Mouse (Mus musculus) adrenal gland, adult 18-20 months (tissue): ENCODE measurements around the gene Cpt1a. TPM values are rescaled to one million over a fixed set of nuclear protein-coding genes. Genes with fewer than 3 reads are reported as not detected.
A peak's percentile ranks its signal among the peaks of the same experiment; 100 is the strongest.

Experiments
- DNase-seq, 2 experiments: peaks; one replicate each; pipeline ENCODE4 v3.0.0; 2021 to 2022; ENCODE audit warnings: low spot score in 2 of 2
- total RNA-seq, 2 experiments: library from RNA; stranded (reverse); gene quantifications; 1 replicate in 1 of 2; 2 replicates in 1 of 2; pipeline ENCODE4 v1.2.3; 2021

Cpt1a gene
- total RNA-seq, 2 experiments from 2014 or later: 135 to 368 TPM

DNA sequence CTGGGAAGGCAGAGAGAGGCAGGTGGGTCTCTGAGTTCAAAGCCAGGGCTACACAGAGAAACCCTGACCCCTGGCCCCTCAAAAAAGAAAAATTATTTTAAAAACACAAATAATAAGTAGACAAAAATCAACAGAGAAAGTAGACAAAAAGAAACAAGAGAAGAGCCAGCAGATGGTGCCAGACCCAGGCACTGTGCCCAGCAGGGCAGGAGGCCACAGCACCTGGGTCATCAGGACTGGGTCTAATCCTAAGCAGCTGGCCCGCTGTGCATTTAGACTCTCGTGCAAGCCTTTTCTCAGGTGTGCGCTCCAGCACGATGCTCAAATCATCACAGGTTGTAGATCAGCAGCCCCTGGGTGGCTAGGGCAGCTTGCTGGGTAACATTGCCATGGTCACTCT, 41.4 kb downstream of the Cpt1a start:
- no peak for DNase-seq

DNA sequence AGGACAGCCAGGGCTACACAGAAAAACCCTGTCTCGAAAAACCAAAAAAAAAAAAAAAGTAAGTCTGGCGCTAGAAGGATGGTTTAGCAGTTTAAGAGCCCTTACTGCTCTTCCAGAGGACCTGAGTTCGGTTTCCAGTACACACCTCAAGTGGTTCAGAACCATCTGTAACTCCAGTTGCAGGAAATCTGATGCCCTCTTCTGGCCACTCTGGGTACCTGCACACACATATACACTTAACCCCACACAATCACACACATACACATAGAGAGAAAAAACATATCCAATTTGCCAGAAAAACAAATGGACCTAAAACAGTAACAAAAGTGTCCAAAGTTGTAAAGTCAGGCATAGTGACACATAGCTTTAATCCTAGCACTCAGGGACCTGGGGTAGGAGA, 43.0 kb downstream of the Cpt1a start:
- no peak for DNase-seq

DNA sequence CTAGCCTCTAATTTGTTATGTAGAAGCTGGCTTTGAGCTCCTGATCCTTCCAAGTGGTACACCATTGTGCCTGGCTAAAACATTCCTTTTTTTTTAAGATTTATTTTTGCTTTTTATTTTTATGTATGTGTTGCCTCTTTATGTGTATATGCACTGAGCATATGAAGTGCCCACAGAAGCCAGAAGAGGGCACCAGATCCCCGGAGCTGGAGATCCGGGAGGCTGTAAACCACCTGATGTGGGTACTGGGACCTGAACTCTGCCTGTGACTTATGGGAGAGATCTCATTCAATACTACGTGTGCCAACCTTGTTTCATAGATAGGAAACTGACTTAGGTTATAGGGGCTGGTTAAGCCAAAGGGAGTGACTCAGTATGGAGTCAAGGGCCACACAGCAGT, 46.1 kb downstream of the Cpt1a start:
- DNase-seq: no peak

DNA sequence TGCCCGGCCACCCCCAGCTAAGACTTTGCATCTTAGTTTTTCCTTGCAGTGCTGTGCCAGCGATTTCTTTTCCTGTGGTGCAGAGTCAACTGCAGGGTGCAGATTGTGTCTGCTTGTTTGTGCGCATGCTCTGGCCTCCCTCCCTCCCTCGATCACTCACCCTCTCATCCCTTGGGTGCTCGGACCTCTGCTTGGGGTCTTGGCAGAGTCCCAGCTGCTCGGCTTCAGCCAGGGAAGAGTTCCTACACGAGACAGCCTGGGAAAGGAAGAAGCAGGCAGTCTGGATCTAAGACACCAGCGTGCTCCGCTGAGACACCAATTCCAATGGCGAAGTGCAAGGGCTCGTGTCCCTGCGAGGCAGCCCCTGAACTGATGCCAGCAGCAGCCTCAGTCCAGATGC, 51.2 kb downstream of the Cpt1a start:
- no peak for DNase-seq

DNA sequence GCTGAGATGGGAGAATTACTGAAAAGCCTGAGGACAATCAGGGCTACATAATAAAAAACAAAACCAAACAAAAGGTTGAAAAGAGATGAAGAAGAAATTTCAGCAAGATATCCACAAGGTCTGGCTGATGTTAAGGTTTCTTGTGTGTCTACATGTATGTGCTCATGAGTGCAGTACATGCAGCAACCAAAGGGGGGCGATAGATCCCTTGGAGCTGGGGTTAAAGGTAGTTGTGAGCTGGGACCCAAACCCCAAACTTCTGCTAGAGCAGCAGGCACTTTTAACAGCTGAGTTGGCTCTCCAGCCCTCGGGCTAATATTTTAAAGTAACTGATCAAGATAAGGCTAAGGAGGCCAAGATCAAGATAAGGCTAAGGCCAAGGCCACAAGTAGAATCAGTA, 51.9 kb downstream of the Cpt1a start:
- DNase-seq: no peak

DNA sequence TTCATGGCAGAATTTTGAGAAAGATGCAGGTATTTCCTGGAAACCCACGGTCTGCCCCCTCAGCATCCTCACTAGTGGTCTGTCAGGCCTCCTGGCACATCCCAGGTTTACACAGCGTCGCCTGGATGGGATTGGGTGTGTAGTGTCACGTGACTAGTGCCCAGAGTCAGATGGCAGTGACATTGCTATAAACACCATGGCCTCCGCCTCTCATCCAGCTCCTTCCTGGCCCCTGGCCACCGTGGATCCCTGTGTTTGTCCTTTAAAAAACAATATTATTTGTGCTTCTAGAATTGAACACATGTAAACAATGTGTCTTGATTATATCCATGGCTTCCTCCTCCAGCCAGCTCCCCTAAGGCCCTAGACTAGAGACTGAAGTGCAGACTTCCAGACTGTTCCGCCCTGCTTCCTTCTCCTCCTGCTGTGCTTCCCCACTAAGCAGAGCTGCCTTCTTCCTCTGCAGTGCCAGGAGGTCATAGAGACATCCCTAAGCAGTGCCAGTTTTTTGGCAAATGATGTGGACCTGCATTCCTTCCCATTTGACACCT, 53.9 kb downstream of the Cpt1a start:
- no peak for DNase-seq

DNA sequence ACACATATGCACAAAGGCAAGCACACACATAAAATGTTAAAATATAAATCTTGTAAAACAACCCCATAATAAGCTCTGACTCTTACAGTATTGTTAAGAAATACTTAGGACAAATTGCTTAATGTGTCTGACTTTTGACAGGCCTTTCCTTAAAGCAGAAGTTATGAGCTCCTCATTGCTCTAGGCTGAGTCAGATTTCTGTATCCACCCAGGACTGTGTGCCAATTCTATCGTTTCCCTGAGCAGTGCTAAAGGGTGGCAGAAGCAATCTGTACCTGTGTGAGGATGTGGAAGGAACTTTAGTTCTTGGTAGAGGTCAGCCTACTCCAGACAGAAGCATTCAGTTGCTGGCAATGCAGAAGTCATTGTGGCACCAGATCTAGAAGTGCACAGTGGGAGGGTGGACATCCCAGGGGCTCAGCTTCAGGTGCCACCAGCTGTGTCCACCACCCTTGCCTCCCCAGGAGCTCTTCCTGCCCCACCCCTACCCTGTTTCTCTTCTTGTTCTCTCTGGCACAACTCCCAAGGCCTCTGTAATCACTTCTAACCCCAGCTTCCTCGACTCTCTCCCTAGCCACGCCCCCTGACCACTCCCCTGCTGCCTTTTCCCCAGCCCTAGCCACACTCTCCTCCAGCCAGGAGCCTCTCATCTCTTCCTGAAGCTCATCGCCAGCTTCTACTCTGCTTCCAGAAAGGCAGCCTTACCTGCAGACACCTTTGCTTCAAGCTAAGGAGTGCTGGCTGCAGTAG, 55.0 kb downstream of the Cpt1a start:
- peak in 1 of 2 experiments; percentile 15 for DNase-seq

DNA sequence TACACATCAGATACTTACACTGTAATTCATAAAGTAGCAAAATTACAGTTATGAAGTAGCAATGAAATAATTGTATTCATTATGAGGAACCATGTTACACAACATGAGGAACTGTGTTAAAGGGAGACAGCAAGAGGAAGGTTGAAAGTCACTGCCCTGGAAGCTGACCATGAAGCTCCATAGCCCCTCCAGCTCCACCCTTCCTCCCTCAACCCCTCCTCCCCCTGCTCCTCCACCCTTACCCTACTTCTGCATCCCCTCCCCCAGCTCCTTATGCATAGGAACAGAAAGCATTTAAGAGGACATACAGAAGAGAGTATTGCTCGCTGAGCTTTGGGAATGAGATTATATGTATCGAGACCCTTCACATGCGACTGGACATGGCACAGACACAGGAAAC, 56.5 kb downstream of the Cpt1a start:
- DNase-seq: no peak

DNA sequence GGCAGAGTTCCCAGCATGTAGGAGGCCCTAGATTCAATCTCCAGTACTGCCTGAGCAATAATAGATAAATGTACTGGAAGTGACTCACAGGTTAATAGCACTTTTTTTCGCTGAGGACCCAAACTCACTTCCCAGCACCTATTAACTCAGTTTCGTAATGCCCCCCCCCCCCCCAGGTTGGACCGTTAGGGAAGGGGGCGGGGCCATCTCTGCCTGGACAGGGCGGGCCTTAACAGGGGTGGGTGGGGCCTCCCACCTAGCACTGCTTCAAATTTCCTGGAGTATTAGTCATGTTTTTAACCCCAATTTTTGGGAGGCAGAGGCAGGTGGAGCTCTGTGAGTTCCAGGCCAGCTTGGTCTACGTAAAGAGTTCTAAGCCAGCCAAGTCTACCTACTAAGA, 65.9 kb downstream of the Cpt1a start:
- no peak for DNase-seq

DNA sequence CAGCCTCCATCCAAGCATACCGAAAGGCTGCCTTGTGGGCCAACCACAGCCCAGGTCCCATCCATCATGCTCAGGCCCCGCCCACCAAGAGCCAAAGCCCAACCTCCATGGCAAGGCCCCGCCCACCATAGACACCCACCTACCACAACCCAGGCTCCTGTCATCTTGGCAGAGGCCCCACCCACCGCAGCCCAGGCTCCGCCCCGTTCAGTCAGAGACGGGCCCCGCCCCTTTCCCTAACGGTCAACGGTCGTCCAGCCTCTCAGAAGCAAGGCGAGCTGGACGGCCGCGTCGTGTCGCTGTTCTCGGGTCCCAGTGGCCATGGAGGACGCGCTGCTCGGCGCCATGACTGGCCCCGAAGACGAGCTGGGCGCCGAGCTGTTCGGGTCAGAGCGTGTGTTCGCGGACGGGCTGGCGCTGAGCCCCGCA, 66.5 kb downstream of the Cpt1a start, which contains the start of gene Tesmin:
Tesmin (plus strand) TSS at position 229 of the 429 bp plus-strand sequence.
- peak; percentile 79 to 80 for DNase-seq

DNA sequence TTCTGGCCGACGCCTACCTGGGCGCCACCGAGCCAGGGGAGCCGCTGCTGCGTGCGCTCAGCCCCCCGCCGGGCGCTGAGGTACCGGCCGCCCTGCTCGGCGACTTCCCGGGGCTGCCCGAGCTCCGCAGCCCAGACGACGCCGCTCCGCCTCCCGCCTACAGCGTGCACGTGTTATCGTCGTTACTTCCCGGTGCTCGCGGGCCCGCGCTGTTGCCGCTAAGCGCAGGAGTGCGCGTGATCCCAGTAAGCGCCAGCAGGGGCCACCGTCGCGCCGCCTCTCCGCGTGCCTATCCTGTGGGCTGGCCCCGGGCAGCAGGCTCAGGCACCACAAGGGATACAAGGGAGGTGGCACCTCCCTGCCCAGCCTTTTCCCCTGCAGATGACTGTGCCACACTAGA, 67.0 kb downstream of the Cpt1a start:
- peak; percentile 88 to 91 for DNase-seq

DNA sequence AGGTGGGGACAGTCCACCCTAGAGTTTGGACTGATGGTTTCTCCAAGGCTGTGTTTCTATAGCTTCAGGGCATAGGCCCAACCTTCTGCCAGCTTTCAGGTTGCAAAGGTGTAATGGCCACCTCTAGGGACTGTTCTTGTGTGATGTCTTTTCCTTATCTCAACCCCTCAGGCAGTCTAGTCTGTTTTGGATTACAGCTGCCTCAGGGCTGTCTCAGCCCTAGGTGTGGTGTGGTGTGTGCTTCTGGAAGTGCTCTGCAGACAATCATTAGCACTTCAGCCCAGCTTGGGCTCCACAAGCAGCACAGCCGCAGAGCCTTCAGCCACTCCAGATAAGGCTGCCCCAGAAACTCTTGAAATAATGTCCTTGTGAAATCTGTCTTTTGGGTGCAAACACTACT, 70.2 kb downstream of the Cpt1a start:
- no peak for DNase-seq

DNA sequence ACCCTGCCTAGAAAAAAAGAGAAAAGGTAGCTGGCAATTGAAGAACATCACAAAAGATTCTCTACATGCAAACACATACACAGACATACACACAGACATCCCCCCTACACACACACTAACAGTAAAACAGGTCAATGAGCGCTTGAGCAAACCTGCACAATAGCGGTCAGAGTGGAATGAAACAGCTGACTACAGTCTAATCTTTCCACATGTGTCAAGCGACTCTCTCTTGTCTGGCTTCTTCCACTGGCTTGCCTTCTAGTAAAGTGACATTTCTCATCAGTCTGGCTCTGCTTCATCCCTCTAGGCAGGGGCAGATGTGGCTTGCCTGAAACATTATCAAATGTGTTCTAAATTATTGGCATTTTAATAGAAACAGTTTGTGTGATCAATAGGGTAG, 72.1 kb downstream of the Cpt1a start:
- DNase-seq: no peak

DNA sequence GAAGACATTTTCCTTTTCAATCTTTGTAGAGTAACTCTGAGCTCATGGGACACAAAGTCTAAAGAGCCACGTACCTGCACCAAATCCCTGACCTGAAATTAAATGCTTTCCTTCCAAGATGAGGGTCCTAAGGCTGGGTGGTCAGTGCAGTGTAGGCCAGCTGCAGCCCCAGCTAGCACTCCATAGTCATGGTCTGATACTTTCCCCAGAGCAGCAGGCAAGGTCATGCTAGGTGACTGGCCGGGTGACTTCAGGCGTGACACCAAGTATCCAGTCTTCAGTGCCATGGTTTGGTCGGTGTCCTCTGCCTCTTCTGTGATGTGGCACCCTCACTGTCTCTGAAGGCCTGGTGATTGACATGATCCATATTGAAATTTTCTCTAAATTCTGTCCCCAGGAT, 77.9 kb downstream of the Cpt1a start:
- DNase-seq: no peak

DNA sequence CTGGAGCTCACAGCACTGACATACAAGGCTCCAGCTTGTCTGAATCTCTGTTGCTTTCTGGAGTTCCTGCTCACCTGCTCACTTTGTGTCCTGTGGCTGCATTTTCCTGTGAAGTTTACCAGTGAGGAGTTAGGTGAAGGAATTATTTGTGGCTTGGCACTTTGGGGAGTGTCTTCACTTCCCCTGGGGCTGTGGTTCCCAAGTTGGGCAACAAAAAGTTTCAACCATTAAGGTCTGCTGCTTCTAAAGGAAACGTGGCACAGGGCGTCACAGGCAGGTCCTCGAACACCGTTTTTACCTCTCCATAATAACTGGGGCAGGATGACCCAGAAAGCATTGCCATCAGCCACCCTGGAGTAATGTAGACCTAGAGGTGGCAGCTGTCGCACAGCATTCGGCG, 79.4 kb downstream of the Cpt1a start:
- no peak for DNase-seq

DNA sequence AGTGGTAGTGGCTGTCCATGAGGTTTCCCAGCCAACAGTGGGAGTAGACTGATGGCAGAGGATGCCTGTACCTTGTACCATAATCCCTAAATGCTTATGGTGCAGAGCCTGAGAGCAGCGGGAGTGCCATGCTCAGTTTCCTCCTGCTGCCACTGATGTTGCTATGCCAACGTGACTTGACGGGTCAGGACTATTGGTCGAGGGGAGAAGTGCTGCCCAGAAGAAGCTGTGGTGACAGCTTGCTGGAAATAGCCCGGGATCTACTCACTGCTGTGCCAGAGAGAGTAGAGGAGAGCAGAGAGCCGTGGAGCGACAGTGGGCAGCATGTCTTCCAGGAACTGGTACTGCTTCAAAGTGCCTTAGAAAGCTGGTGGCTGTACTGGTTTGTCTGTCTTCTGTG, 79.8 kb downstream of the Cpt1a start:
- no peak for DNase-seq

DNA sequence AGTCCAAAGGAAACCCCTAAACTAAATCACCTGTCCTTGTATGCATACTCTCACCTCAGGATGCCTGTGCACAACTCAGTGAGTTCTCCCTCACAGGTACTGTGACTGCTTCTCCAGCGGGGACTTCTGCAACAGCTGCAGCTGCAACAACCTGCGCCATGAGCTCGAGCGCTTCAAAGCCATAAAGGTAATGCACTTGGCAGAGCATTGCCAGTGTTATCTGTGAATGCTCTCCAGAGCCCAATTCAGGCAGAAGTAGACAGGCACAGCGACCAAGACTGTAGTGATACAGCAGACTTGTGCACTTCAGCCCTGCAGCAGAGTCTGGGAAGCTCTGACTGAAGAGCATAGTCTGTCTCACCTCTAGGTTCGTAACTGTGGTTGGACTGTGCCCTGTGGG, 80.3 kb downstream of the Cpt1a start:
- DNase-seq: no peak

DNA sequence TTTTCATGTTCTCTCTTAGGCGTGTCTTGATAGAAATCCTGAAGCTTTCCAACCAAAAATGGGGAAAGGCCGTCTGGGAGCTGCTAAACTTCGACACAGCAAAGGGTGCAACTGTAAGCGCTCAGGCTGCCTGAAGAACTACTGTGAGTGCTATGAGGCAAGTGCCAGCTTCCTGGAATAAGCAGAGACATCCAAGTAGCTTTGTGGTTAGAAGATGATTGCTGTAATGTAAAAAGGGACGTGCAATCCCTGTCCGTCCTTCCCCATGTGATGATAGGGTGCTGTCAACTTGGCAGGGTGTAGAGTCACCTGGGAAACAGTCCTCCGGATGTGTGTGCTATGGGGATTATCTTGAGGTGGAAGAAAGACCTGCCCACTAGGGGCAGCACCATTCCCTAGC, 81.9 kb downstream of the Cpt1a start:
- DNase-seq: no peak

DNA sequence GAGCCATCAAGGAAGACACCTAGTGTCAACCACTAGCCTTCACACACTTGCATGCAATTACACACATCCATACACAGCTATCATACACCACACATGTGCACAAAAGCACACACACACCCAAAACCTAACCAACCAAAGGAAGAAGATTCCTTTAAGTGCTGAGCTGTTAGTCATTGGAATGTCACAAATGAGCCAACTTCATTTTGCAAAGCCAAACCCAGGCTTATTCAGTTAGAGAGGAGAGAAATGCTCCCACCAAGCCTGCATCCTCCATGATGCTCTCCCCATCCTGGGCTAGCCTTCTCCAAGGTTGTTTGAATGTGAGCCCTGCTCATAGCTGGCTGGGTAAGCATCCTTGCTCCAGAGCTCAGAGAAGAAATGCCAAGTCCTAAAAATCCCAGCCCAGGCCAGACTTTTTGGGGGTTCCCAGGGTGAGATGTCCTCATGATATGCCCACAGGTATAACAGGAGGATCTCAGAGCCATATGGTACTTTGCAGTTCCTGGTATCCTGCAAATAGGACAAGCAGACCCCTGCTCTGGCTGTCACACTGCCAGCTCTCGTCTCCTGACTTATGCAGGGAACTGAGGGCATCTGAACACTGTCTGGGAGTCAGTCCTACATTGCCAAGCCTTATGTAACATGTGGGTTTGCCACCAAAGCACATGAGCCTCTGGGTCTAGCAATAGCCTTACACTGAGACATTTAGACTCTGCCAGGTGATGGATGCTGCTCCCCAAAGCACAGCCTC, 83.6 kb downstream of the Cpt1a start:
- DNase-seq: no peak

DNA sequence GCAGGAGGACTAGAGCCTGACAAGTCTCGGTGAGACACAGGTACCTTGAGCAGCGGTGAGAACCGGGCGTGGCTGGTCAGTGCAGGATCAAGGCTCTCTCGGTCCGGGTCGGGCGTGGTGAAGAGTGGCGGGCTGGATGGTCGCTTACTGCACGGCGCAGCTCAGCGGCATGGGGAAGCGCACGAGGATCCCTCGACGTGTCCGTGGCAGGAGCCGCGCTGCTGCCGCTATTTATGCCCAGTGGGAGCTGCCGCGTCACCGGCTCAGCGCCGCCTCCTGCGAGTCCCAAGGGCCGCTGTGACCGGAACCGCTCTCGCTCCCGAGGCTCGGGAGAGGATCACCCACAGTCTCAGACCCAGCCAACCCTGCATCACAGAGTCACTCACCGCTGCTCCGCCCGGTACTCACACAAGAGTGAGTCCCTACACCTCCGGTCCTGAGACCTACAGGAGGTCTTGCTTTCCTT, 92.2 kb downstream of the Cpt1a start, which contains the start of gene Gal:
Gal (minus strand) TSS at position 277 of the 466 bp plus-strand sequence.
- peak; percentile 36 for DNase-seq

DNA sequence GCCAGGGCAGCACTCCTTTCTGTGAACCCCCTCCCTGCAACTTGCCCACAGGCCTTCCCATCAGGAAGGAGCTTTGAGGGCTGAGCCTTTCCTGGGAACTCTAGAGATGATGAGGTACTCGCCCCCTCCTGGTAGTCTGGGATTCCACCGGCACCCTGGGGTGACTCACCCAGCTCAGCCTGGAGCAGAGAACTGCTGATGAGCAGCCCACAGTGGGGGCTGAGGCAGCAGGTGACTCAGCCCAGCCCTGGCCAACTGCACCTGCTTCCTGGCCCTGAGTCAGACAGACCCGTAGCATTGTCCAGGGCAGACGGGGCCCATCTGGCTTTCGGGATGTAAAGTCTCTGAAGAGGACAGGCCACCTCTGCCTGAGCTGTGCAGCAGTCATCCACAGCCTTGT, 97.1 kb downstream of the Cpt1a start:
- DNase-seq: peak in 1 of 2 experiments; percentile 15

DNA sequence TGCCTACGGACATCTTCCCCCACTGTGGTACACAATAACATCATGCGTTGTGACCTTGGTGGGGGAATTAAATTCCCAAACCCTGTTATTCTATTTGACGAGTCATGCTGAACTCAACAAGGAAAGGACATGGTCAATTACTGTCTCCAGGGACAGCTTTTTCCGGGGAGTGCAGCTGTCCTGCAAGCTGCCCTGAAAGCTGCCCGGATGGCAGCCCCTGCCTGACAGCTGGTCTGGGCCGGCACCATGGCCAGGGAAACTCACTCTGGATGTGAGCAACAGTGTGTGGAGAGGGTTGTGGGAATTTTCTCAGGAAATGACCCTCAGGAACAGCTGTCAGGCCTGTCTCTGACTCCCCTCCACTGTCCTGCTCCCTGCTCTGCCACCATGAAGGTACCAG, 100.4 kb downstream of the Cpt1a start:
- DNase-seq: no peak
